Mouse (Mus musculus) heart, postnatal 0 days (tissue): ENCODE data around the gene Marc1. TPM values are rescaled to one million over a fixed set of nuclear protein-coding genes. Genes with fewer than 3 reads are reported as not detected.

Experiments used
- ATAC-seq: fragments of 200-750 bp; cut with Nextera tagmentation; 2 replicates; pipeline ENCODE4 v1.8.0; 2017; ENCODE audit warnings: low read depth, moderate number of reproducible peaks, moderate library complexity; ENCODE audit not compliant: insufficient read depth
- DNase-seq: peaks from one replicate; pipeline ENCODE4 v3.0.0-alpha.2; 2016; ENCODE audit warnings: low spot score
- H3K27ac ChIP-seq: fragments of 300-500 bp; sonication (generic); 2 replicates; pipeline ENCODE4 v1.5.1; 2014; ENCODE audit warnings: low read depth, mild to moderate bottlenecking
- H3K27me3 ChIP-seq: fragments of 300-500 bp; sonication (generic); 2 replicates; pipeline ENCODE4 v1.6.1; 2014; ENCODE audit warnings: low read length, mixed read lengths; ENCODE audit not compliant: control insufficient read depth, insufficient read depth
- H3K36me3 ChIP-seq: fragments of 300-500 bp; sonication (generic); replicated peaks from 2 replicates; pipeline ENCODE4 v1.6.1; 2014; ENCODE audit warnings: low read length, mixed read lengths; ENCODE audit not compliant: control insufficient read depth, insufficient read depth
- H3K4me1 ChIP-seq: fragments of 300-500 bp; sonication (generic); 2 replicates; pipeline ENCODE4 v1.6.1; 2014; ENCODE audit warnings: antibody characterized with exemption; ENCODE audit not compliant: control insufficient read depth, insufficient read depth
- H3K4me2 ChIP-seq: fragments of 300-500 bp; sonication (generic); 2 replicates; pipeline ENCODE4 v1.6.1; 2014; ENCODE audit warnings: low read depth, mild to moderate bottlenecking, low read length, moderate library complexity
- H3K4me3 ChIP-seq: fragments of 300-500 bp; sonication (generic); 2 replicates; pipeline ENCODE4 v1.5.1; 2014; ENCODE audit warnings: low read depth, low read length
- H3K9ac ChIP-seq: fragments of 300-500 bp; sonication (generic); replicated peaks from 2 replicates; pipeline ENCODE4 v1.6.1; 2014; ENCODE audit warnings: low read depth, low read length, mixed read lengths
- H3K9me3 ChIP-seq: fragments of 300-500 bp; sonication (generic); replicated peaks from 2 replicates; pipeline ENCODE4 v1.6.1; 2016; ENCODE audit warnings: low read length; ENCODE audit not compliant: control insufficient read depth
- CTCF ChIP-seq: IDR thresholded peaks from 2 replicates; pipeline ENCODE4 v1.5.1; 2016; ENCODE audit warnings: antibody characterized with exemption, control low read depth, low read depth
- EP300 ChIP-seq: IDR thresholded peaks from 2 replicates; pipeline ENCODE4 v1.6.1; 2016; ENCODE audit warnings: antibody characterized with exemption, low read depth
- WGBS: fragments of 180-500 bp; shearing (Covaris S2); extraction: QIAGEN DNeasy Blood & Tissue Kit; methylation state at CpG from one replicate; pipeline ENCODE4 v1.1.7; 2014; 5-methylcytosine and 5-hydroxymethylcytosine counted together
- polyA plus RNA-seq: library from polyadenylated mRNA; unstranded; fragments of >200 nt; fragmentation: Nextera tagmentation; extraction: Ambion mirVana; gene quantifications from 2 replicates; pipeline ENCODE4 v1.2.1, GENCODE M21; 2015
- total RNA-seq: library from RNA; depleted of rRNA; stranded (reverse); fragments of >200 nt; gene quantifications from 2 replicates; pipeline ENCODE4 v1.2.3, GENCODE M21; 2014; ENCODE audit warnings: low replicate concordance

The Marc1 gene
- total and polyA plus RNA-seq, 2 experiments from 2014 or later: not detected

GRCm38 (mm10) chr1:184832211-184832610 lies 21.1 kb upstream of the Marc1 start:
- no peaks in the 10 kb centered on the region for H3K9me3 ChIP-seq
- no peak for TF ChIP-seq EP300
- no peak for TF ChIP-seq CTCF
- H3K4me1 ChIP-seq: no peaks in the 10 kb centered on the region
- no peaks in the 10 kb centered on the region for H3K27me3 ChIP-seq
- WGBS: 83% methylated on average over 10 of the region's 10 CpGs
- DNase-seq (no peak), ATAC-seq (no peak)
- no peak overlapping the region for H3K9ac ChIP-seq
- H3K4me2 ChIP-seq: no peak overlapping the region
- H3K36me3 ChIP-seq: peaks cover 42% of the 10 kb centered on the region
- no peak overlapping the region for H3K4me3 ChIP-seq
- H3K27ac ChIP-seq: no peak overlapping the region

GRCm38 (mm10) chr1:184829897-184830296 lies 18.8 kb upstream of the Marc1 start:
- Histone ChIP-seq H3K9ac (no peak overlapping the region), H3K9me3 (no peaks in the 10 kb centered on the region), H3K27ac (no peak overlapping the region), H3K4me2 (no peak overlapping the region), H3K36me3 (peaks cover 33% of the 10 kb centered on the region), H3K4me1 (peaks cover under 1% of the 10 kb centered on the region; the same call in 1 of the 2 replicates), H3K27me3 (no peaks in the 10 kb centered on the region), H3K4me3 (no peak overlapping the region)
- WGBS: 74% methylated on average over 8 of the region's 8 CpGs
- TF ChIP-seq CTCF (no peak), EP300 (no peak)
- DNase-seq: no peak
- no peak for ATAC-seq

DNA sequence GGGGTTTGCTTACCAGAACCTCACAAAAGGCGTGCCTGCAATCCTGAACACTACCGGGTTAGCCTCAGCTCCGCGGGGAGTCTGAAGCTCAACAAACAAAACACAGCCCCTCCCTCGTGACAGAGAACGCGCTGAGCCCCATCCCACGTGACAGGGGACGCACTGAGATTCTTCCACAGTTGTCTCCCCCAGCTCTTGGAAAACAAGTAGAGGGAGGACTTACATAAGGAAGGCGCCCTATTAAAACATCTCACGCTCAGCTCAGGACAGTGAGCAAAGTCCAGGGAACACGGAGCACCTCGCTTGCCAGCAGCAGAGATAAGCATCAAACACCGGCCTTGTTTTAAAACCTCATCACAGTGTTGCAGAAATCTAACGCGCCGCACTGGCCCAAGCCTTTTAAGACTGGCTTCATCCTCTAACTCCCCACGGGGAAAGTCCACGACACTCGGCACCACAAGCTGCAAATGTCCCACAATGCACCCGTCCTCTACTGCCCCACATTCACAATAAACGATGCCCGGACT lies 16.1 kb upstream of the Marc1 start:
- Histone ChIP-seq H3K4me3 (peak overlapping the region; percentile 17), H3K9ac (peak overlapping the region; percentile 38; the same call in 1 of the 2 replicates)
- WGBS: 29% methylated on average over 23 of the region's 23 CpGs

GRCm38 (mm10) chr1:184825093-184825492 lies 14.0 kb upstream of the Marc1 start:
- DNase-seq (peak; percentile 74), ATAC-seq (peak; percentile 59)
- Histone ChIP-seq H3K4me1 (peaks cover 9% of the 10 kb centered on the region), H3K9me3 (no peaks in the 10 kb centered on the region), H3K36me3 (peaks cover 18% of the 10 kb centered on the region), H3K27me3 (no peaks in the 10 kb centered on the region), H3K4me3 (no peak overlapping the region), H3K4me2 (peak overlapping the region; percentile 49), H3K9ac (no peak overlapping the region), H3K27ac (peak overlapping the region; percentile 72)
- WGBS: 23% methylated on average over 11 of the region's 11 CpGs
- TF ChIP-seq CTCF (peak; percentile 68), EP300 (no peak)

More for the DNA sequence above, 16.1 kb upstream of the Marc1 start:
- no peak overlapping the region for H3K27ac ChIP-seq
- no peaks in the 10 kb centered on the region for H3K9me3 ChIP-seq
- peaks cover 9% of the 10 kb centered on the region for H3K4me1 ChIP-seq
- peaks cover 18% of the 10 kb centered on the region for H3K36me3 ChIP-seq
- H3K4me2 ChIP-seq: peak overlapping the region; percentile 52
- H3K27me3 ChIP-seq: no peaks in the 10 kb centered on the region
- TF ChIP-seq CTCF (no peak), EP300 (no peak)
- ATAC-seq (no peak), DNase-seq (no peak)

DNA sequence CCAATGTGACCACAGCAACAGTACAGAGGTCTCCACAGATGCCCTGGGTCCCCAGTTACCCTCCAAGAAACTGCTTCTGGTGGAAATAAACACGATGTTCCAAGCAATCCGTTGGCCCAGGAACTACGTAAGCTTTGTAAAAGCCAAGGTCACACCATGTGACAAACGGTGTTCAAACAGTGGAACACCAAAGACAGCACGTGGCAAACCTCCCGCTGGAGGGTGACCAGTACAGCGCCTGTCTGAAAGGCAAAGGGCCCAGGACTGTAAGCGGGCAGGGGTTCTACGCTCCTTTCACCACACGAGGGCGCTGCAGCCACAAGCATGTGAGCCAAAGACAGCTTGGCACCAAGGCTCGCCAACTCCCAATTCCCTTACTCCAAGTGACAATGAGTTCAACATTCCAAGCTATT lies 13.3 kb upstream of the Marc1 start:
- H3K4me1 ChIP-seq: peaks cover 9% of the 10 kb centered on the region
- H3K27me3 ChIP-seq: no peaks in the 10 kb centered on the region
- TF ChIP-seq CTCF (peak; percentile 98), EP300 (0 out of 2 replicates have a peak, but pooled peaks have one; percentile 26)
- H3K36me3 ChIP-seq: peaks cover 24% of the 10 kb centered on the region
- 2% methylated on average over 12 of the region's 12 CpGs for WGBS
- no peak overlapping the region for H3K4me3 ChIP-seq
- no peaks in the 10 kb centered on the region for H3K9me3 ChIP-seq
- DNase-seq: peak; percentile 91
- H3K9ac ChIP-seq: no peak overlapping the region
- peak overlapping the region; percentile 49 for H3K4me2 ChIP-seq
- peak overlapping the region; percentile 72 for H3K27ac ChIP-seq
- ATAC-seq: peak; percentile 93

DNA sequence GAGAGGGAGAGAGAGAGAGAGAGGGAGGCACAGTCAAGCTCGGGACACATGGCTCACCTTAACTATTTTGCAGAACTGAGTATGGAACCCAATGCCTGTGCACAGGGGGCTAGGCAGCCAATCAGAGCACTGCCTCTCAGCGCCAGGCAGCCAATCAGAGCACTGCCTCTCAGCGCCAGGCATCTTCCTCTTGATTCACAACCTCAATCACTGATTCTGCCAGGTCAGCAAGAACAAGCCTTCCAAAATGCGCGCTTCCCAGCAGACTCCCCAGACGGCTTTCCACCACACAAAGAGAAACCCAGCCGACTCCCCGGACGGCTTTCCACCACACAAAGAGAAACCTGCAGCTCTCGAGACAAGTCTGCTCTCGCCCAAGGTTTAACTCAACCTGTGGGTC lies 11.6 kb upstream of the Marc1 start:
- DNase-seq (no peak), ATAC-seq (no peak)
- WGBS: 39% methylated on average over 11 of the region's 11 CpGs

More for the DNA sequence above, 11.6 kb upstream of the Marc1 start:
- H3K9me3 ChIP-seq: no peaks in the 10 kb centered on the region
- TF ChIP-seq CTCF (no peak), EP300 (no peak)
- H3K4me2 ChIP-seq: no peak overlapping the region
- no peak overlapping the region for H3K4me3 ChIP-seq
- no peak overlapping the region for H3K9ac ChIP-seq
- peaks cover 38% of the 10 kb centered on the region for H3K36me3 ChIP-seq
- peaks cover 9% of the 10 kb centered on the region for H3K4me1 ChIP-seq
- no peak overlapping the region for H3K27ac ChIP-seq
- H3K27me3 ChIP-seq: no peaks in the 10 kb centered on the region
